Mouse (Mus musculus) thymus, adult 2 months (tissue): Measurements from ENCODE around the gene 1700008O03Rik.

Experiments used
- CTCF ChIP-seq: fragments of 200-500 bp; IDR thresholded peaks from 2 replicates; pipeline ENCODE4 v1.5.1; 2012; ENCODE audit warnings: mild to moderate bottlenecking, control low read depth, low read length, moderate library complexity, borderline replicate concordance; ENCODE audit not compliant: control insufficient read depth, poor library complexity, insufficient read depth; ENCODE audit errors: extremely low read depth
- POLR2A ChIP-seq: fragments of 200-500 bp; IDR thresholded peaks from 2 replicates; pipeline ENCODE4 v1.6.1; 2012; ENCODE audit warnings: mild to moderate bottlenecking, low read length, control low read depth, moderate library complexity; ENCODE audit not compliant: control insufficient read depth, poor library complexity, insufficient read depth; ENCODE audit errors: extremely low read depth

- no peak for TF ChIP-seq POLR2A
- TF ChIP-seq CTCF: no peak
Observed at GRCm38 (mm10) chr7:44341119-44341518, 44.5 kb downstream of the 1700008O03Rik start.
